Mouse (Mus musculus) liver, postnatal 0 days (tissue): ENCODE measurements at regions not wholly inside any gene's neighbourhood (a gene's known extent, or its start where the extent isn't known, plus 50 kb on each side); places are given as distances from the start of the nearest gene placed in this dataset.

Experiments used
- CTCF ChIP-seq: sonication (generic); IDR thresholded peaks from 2 replicates; pipeline ENCODE4 v1.5.1; 2016; ENCODE audit warnings: antibody characterized with exemption, low read depth
- EP300 ChIP-seq: IDR thresholded peaks from 2 replicates; pipeline ENCODE4 v1.6.1; 2016; ENCODE audit warnings: antibody characterized with exemption, low read depth, mild to moderate bottlenecking

DNA sequence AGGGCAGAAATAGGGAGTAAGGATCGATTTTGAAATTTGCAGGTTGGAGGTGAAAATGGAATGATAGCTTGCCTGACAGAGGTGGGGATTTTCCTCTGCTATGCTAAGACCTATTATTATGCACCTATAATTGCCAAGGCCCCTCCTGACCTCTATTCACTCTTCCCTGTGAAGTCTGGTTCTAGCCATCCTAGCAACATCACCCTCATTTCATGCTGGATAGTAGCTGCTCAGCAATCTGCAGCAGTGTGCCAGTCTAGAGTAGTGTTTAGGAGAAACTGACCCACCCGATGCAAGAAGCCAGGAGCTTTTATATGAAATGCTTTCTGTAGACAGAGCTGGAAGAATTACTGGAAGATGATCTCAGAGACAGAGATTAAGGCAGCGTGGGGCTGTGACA lies 535.1 kb upstream of the Tenm2 start:
- TF ChIP-seq CTCF (no peak), EP300 (no peak)
